Mouse (Mus musculus) thymus, postnatal 14 days (tissue): ENCODE data around the gene Stra6.

Experiments
- DNase-seq: peaks from one replicate; pipeline ENCODE4 v3.0.0; 2021

The Stra6 gene

GRCm38 (mm10) chr9:58099836-58100565 lies 36.4 kb downstream of the Stra6 start:
- DNase-seq = no peak

- DNase-seq = no peak
These were observed 38.4 kb downstream of the Stra6 start for GRCm38 (mm10) chr9:58102013-58102412.

- DNase-seq = no peak
These were observed 40.1 kb downstream of the Stra6 start for GRCm38 (mm10) chr9:58103647-58104046.

GRCm38 (mm10) chr9:58105595-58106169 lies 42.1 kb downstream of the Stra6 start:
- no peak for DNase-seq

DNA sequence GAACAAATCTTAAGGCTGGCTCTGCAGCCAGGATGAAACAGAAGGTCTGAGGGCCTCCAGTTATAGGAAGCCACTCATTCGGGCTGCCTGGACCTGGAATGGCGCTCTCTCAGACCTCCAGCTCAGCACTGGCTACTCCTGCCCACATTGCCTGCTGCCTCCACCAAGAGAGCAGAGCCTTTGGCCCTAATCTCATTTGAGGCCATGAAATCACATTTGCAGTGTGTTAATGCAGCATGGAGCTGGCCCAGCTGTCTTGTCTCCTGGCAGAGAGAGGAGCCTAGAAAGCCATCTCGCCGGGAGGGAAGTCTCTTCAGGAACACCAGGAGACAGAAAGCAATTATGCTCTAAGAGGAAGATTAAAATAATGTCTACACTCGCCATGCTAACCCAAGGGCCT lies 43.9 kb downstream of the Stra6 start:
- no peak for DNase-seq

- no peak for DNase-seq
These were observed 47.2 kb downstream of the Stra6 start for GRCm38 (mm10) chr9:58110787-58111186.

DNA sequence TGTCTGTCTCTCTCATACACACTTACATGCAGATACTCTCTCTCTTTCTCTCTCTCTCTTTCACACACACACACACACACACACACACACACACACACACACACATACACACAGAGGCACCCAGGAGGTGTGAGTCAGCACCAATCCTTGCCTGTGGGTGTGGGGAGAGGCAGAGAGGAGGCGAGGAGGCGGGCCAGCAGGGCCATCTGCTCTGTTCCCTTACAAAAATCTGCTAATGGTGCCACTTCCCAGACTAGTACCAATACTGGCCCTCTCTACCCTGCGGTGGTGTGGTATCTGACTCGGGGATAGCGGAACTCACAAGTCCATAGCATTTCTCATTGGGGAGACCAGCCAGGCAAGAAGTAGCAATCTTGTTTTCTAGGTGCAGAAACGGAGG lies 47.8 kb downstream of the Stra6 start:
- peak; percentile 52 for DNase-seq

- DNase-seq = peak; percentile 80
These were observed 48.7 kb downstream of the Stra6 start for GRCm38 (mm10) chr9:58112321-58112751.

DNA sequence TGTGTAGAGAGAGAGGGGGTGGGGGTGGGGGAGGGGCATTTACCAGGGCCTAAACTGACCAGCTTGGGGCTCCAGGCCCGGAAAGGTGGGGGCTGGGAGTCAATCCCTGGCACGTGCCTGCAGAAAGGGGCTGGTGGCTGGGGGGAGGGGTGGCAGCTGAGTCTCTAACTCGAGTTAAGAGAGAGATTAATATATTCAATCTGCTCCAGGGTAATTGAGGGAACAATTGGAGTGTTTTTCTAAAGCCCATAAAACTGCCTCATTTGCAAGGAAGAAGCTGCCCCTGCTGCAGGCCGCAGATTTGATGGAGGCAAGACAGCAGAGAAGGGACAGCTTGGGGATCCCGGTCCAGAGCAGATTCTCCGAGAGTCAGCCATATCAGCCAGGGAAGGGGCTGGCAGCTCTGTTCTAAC lies 49.3 kb downstream of the Stra6 start:
- peak; percentile 43 for DNase-seq

DNA sequence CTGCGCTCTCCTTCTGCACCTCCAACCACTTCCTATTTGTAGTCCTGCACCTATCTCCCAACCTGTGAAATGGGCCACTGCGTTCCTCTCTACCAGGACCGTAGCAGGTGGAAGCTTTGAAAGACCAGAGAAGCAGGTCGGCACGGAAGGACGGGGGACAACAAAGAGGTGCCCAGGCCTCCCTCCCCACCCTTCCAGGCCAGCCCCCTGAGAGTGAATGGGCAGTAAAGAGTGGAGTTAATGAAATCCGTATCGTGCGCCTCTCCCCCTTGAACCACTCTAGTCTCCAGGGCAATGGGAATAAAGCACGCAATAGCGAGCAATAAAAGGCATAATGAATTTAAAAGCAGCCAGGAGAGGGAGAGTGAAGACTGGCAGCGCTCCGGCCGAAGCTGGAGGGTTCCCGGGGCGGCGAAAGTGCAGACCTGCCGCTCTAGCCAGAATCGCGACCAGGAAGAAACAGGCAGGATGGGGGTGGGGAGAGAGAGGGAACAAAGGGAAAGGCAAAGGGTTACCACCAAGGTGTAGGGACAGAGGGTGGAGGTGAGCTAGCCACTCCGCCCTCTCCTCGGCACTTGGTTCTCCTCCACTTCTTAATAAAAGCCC lies 49.8 kb downstream of the Stra6 start:
- peak; percentile 35 for DNase-seq

GRCm38 (mm10) chr9:58114019-58114418 lies 50.4 kb downstream of the Stra6 start:
- no peak for DNase-seq

- DNase-seq = no peak
These were observed 51.8 kb downstream of the Stra6 start for GRCm38 (mm10) chr9:58115297-58115925.

GRCm38 (mm10) chr9:58116024-58116651 lies 52.5 kb downstream of the Stra6 start:
- DNase-seq = no peak

- DNase-seq = no peak
These were observed 55.1 kb downstream of the Stra6 start, which contains the start of gene Ccdc33 for GRCm38 (mm10) chr9:58118671-58119070. Gene Ccdc33 (minus strand): TSS chr9:58118823.

DNA sequence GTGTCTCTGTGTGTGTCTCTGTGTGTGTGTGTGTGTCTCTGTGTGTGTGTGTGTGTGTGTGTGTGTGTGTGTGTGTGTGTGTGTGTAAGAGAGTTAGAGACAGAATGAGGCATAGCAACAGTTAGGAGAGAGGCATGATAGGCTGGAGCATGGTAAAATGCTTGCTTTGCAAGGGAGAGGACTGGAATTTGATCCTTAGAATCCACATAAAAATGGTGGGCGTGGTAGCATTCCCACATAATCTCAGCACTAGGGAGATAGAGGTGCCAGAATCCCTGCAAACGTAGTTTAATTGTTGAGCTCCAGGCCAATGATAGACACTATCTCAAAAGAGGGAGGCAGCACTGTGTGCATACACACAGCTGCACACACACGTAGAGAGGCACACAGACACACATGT lies 61.5 kb downstream of the Stra6 start:
- DNase-seq = no peak

- no peak for DNase-seq
These were observed 62.2 kb downstream of the Stra6 start for GRCm38 (mm10) chr9:58125811-58126210.

GRCm38 (mm10) chr9:58128926-58129413 lies 65.4 kb downstream of the Stra6 start:
- DNase-seq = no peak

- DNase-seq = no peak
These were observed 65.9 kb downstream of the Stra6 start for GRCm38 (mm10) chr9:58129508-58129907.

DNA sequence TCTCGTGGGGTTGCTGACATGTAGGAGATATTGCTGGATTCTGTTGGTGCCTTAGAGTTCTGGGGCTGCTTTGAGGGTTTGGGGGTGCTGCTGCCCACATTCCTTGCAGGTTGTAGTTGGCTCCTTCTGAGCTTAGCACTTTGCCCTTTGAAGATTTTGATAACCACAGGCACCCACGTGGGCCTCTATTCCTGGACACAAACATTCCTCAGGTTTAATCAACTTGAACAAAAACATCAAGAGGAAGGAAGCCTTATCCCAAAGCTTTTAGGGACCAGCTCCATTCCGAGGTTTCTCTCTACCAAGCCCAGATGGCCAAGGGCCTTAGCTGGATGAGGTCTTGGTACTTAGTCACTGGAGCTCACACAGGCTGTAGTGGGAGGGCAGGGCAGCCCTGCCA lies 67.3 kb downstream of the Stra6 start:
- no peak for DNase-seq

- DNase-seq = peak; percentile 25
These were observed 68.1 kb downstream of the Stra6 start for GRCm38 (mm10) chr9:58131735-58132134.

- peak; percentile 47 for DNase-seq
These were observed 70.6 kb downstream of the Stra6 start for GRCm38 (mm10) chr9:58133893-58134884.

GRCm38 (mm10) chr9:58134906-58135305 lies 71.3 kb downstream of the Stra6 start:
- no peak for DNase-seq
